Mouse (Mus musculus) liver, embryonic 14.5 days (tissue): ENCODE data around the gene 1700123L14Rik.

Experiments used
- CTCF ChIP-seq: IDR thresholded peaks from 2 replicates; pipeline ENCODE4 v1.5.1; 2016; ENCODE audit warnings: antibody characterized with exemption, low read depth, control low read depth
- EP300 ChIP-seq: IDR thresholded peaks from 2 replicates; pipeline ENCODE4 v1.6.1; 2016; ENCODE audit warnings: antibody characterized with exemption, low read depth

GRCm38 (mm10) chr6:96165818-96166379, at the start of gene 1700123L14Rik:
- no peak for TF ChIP-seq CTCF
- no peak for TF ChIP-seq EP300
